Mouse (Mus musculus) liver, embryonic 14.5 days (tissue): ENCODE results near the gene Zfp710. TPM values are rescaled to one million over a fixed set of nuclear protein-coding genes. Genes with fewer than 3 reads are reported as not detected.

Experiments
- ATAC-seq: fragments of 200-750 bp; cut with Nextera tagmentation; 2 replicates; pipeline ENCODE4 v1.8.0; 2017; ENCODE audit warnings: moderate number of reproducible peaks, mild to moderate bottlenecking, moderate library complexity; ENCODE audit not compliant: insufficient read depth
- DNase-seq, 3 experiments: peaks; one replicate each; pipeline ENCODE4 v3.0.0-alpha.2; 2012 to 2013; ENCODE audit warnings: low read depth in 3 of 3, low spot score in 3 of 3
- H3K27ac ChIP-seq: fragments of 300-500 bp; sonication (generic); 2 replicates; pipeline ENCODE4 v1.5.1; 2014; ENCODE audit warnings: moderate library complexity, mild to moderate bottlenecking, control low read depth, inconsistent platforms
- H3K27me3 ChIP-seq: fragments of 300-500 bp; sonication (generic); 2 replicates; pipeline ENCODE4 v1.6.1; 2014; ENCODE audit warnings: mild to moderate bottlenecking, low read length, moderate library complexity; ENCODE audit not compliant: control insufficient read depth, insufficient read depth
- H3K36me3 ChIP-seq: fragments of 300-500 bp; sonication (generic); replicated peaks from 2 replicates; pipeline ENCODE4 v1.6.1; 2014; ENCODE audit warnings: low read depth; ENCODE audit not compliant: control insufficient read depth, insufficient read depth
- H3K4me1 ChIP-seq, 2 experiments: fragments of 200-500 bp in 1 of 2; fragments of 300-500 bp in 1 of 2; sonication (generic) in 1 of 2; replicated peaks; 2 replicates each; pipeline ENCODE4 v1.6.1; 2012 to 2014; ENCODE audit warnings: antibody characterized with exemption in 1 of 2, inconsistent platforms in 1 of 2, low read length in 1 of 2; ENCODE audit not compliant: control insufficient read depth in 2 of 2, insufficient read depth in 2 of 2
- H3K4me2 ChIP-seq: fragments of 300-500 bp; sonication (generic); 2 replicates; pipeline ENCODE4 v1.6.1; 2014; ENCODE audit warnings: low read depth, mild to moderate bottlenecking, control low read depth, moderate library complexity
- H3K4me3 ChIP-seq, 2 experiments: fragments of 200-500 bp in 1 of 2; fragments of 300-500 bp in 1 of 2; sonication (generic) in 1 of 2; 2 replicates each; pipeline ENCODE4 v1.5.1; 2012 to 2014; ENCODE audit warnings: low read depth in 2 of 2, low read length in 2 of 2, mild to moderate bottlenecking in 2 of 2, control low read depth in 1 of 2, inconsistent platforms in 1 of 2, moderate library complexity in 1 of 2; ENCODE audit not compliant: insufficient read depth in 1 of 2
- H3K9ac ChIP-seq: fragments of 300-500 bp; sonication (generic); replicated peaks from 2 replicates; pipeline ENCODE4 v1.6.1; 2014; ENCODE audit warnings: mild to moderate bottlenecking, control low read depth, moderate library complexity
- H3K9me3 ChIP-seq: fragments of 300-500 bp; sonication (generic); 2 replicates; pipeline ENCODE4 v1.6.1; 2016; ENCODE audit warnings: low read length, mixed read lengths; ENCODE audit not compliant: control insufficient read depth
- CTCF ChIP-seq: IDR thresholded peaks from 2 replicates; pipeline ENCODE4 v1.5.1; 2016; ENCODE audit warnings: antibody characterized with exemption, low read depth, control low read depth
- EP300 ChIP-seq: IDR thresholded peaks from 2 replicates; pipeline ENCODE4 v1.6.1; 2016; ENCODE audit warnings: antibody characterized with exemption, low read depth
- WGBS: fragments of 180-500 bp; shearing (Covaris S2); extraction: QIAGEN DNeasy Blood & Tissue Kit; methylation state at CpG from one replicate; pipeline ENCODE4 v1.1.7; 2014; ENCODE audit not compliant: insufficient replicate concordance; 5-methylcytosine and 5-hydroxymethylcytosine counted together
- polyA plus RNA-seq, 2 experiments: library from polyadenylated mRNA; depleted of rRNA in 1 of 2; stranded (reverse) in 1 of 2; unstranded in 1 of 2; fragments of >200 nt; fragmentation: Nextera tagmentation in 1 of 2; extraction: Ambion mirVana in 1 of 2; gene quantifications; 2 replicates each; pipeline versions ENCODE4 v1.2.1 to v1.2.3; 2012 to 2014

The Zfp710 gene
- polyA plus RNA-seq, 2 experiments, result 3.7 to 5.9 TPM

GRCm38 (mm10) chr7:80062083-80062826 is 37.6 kb downstream of the Zfp710 start:
- H3K36me3 ChIP-seq, result no peaks in the 10 kb centered on the region
- DNase-seq (no peak), ATAC-seq (no peak)
- H3K27ac ChIP-seq, result no peak overlapping the region
- H3K4me1 ChIP-seq, result peaks cover 2 to 22% of the 10 kb centered on the region in 2 experiments; a peak in 2 of 4 replicates
- H3K27me3 ChIP-seq, result no peaks in the 10 kb centered on the region
- no peak overlapping the region for H3K4me3 ChIP-seq
- no peaks in the 10 kb centered on the region for H3K9me3 ChIP-seq
- H3K4me2 ChIP-seq, result no peak overlapping the region
- TF ChIP-seq CTCF (no peak), EP300 (no peak)
- 78% methylated on average over 17 of the region's 17 CpGs for WGBS
- H3K9ac ChIP-seq, result no peak overlapping the region

GRCm38 (mm10) chr7:80063244-80063643 is 38.6 kb downstream of the Zfp710 start:
- H3K9me3 ChIP-seq, result no peaks in the 10 kb centered on the region
- H3K4me3 ChIP-seq, result no peak overlapping the region
- no peak for TF ChIP-seq CTCF
- TF ChIP-seq EP300, result no peak
- WGBS, result 40% methylated on average over 5 of the region's 5 CpGs
- H3K4me1 ChIP-seq, result peaks cover 2 to 18% of the 10 kb centered on the region in 2 experiments; a peak in 2 of 4 replicates
- H3K9ac ChIP-seq, result no peak overlapping the region
- ATAC-seq (no peak), DNase-seq (no peak)
- no peak overlapping the region for H3K4me2 ChIP-seq
- H3K36me3 ChIP-seq, result no peaks in the 10 kb centered on the region
- H3K27me3 ChIP-seq, result no peaks in the 10 kb centered on the region
- H3K27ac ChIP-seq, result no peak overlapping the region

- Histone ChIP-seq H3K9me3 (no peaks in the 10 kb centered on the region), H3K4me2 (no peak overlapping the region), H3K27ac (no peak overlapping the region), H3K27me3 (no peaks in the 10 kb centered on the region), H3K36me3 (no peaks in the 10 kb centered on the region), H3K4me1 (peaks cover 2 to 15% of the 10 kb centered on the region in 2 experiments; a peak in 2 of 4 replicates), H3K4me3 (no peak overlapping the region), H3K9ac (no peak overlapping the region)
- DNase-seq, result no peak
- WGBS, result 40% methylated on average over 15 of the region's 15 CpGs
- TF ChIP-seq CTCF (no peak), EP300 (no peak)
- ATAC-seq, result no peak
Observed at GRCm38 (mm10) chr7:80063902-80064736, 39.5 kb downstream of the Zfp710 start.

DNA sequence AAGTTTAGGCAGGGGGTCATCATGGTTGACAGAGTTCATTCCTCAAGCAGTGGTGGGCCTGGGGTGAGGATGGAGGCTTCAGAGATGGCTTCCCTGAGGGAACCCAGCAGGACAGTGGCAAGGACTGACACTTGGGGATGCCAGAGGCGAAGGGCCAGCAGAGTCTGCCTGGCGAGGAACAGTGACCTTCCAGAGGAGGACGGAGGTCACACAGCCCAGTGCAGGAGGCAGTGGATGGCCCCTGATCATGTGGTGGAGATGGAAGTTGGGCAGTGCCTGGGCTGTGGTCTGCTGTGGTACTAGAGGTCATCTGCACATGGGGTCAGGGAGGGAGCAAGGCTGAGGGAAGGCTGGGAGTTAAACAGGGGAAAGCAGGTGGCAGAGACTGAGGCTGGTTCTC is 40.6 kb downstream of the Zfp710 start:
- 70% methylated on average over 3 of the region's 3 CpGs for WGBS
- Histone ChIP-seq H3K27ac (no peak overlapping the region), H3K27me3 (no peaks in the 10 kb centered on the region), H3K9ac (no peak overlapping the region), H3K4me3 (no peak overlapping the region), H3K9me3 (no peaks in the 10 kb centered on the region), H3K4me1 (peaks cover 0 to 15% of the 10 kb centered on the region in 2 experiments; a peak in 1 of 4 replicates), H3K4me2 (no peak overlapping the region), H3K36me3 (no peaks in the 10 kb centered on the region)
- DNase-seq (no peak), ATAC-seq (no peak)
- TF ChIP-seq EP300, result no peak

- H3K9ac ChIP-seq, result no peak overlapping the region
- TF ChIP-seq CTCF, result no peak
- no peak for TF ChIP-seq EP300
- H3K9me3 ChIP-seq, result no peaks in the 10 kb centered on the region
- DNase-seq (no peak), ATAC-seq (no peak)
- no peak overlapping the region for H3K4me3 ChIP-seq
- H3K36me3 ChIP-seq, result no peaks in the 10 kb centered on the region
- WGBS, result 72% methylated on average over 13 of the region's 13 CpGs
- no peak overlapping the region for H3K27ac ChIP-seq
- no peaks in the 10 kb centered on the region for H3K27me3 ChIP-seq
- no peak overlapping the region for H3K4me2 ChIP-seq
- H3K4me1 ChIP-seq, result peaks cover 0 to 16% of the 10 kb centered on the region in 2 experiments; a peak in 1 of 4 replicates
Observed at GRCm38 (mm10) chr7:80066675-80067455, 42.3 kb downstream of the Zfp710 start.
